Mouse (Mus musculus) liver, postnatal 0 days (tissue): Measurements from ENCODE around the gene Serf2. TPM values are rescaled to one million over a fixed set of nuclear protein-coding genes. Genes with fewer than 3 reads are reported as not detected.
A peak's percentile ranks its signal among the peaks of the same experiment; 100 is the strongest.
"Not testable (repeated sequence)": the region's sequence is repeated elsewhere in the genome, so short reads cannot be mapped to it uniquely, and the experiment has no call there.

ENCODE experiments used
- ATAC-seq: fragments of 200-750 bp; cut with Nextera tagmentation; 2 replicates; pipeline ENCODE4 v1.8.0; 2017; ENCODE audit warnings: mild to moderate bottlenecking, moderate library complexity
- DNase-seq: peaks from one replicate; pipeline ENCODE4 v3.0.0-alpha.2; 2016
- H3K27ac ChIP-seq: fragments of 300-500 bp; sonication (generic); 2 replicates; pipeline ENCODE4 v1.5.1; 2014; ENCODE audit warnings: antibody characterized with exemption, moderate library complexity, mild to moderate bottlenecking, low read depth
- H3K27me3 ChIP-seq: fragments of 300-500 bp; sonication (generic); 2 replicates; pipeline ENCODE4 v1.6.1; 2014; ENCODE audit warnings: low read length, control low read depth, mixed read lengths; ENCODE audit not compliant: insufficient read depth
- H3K36me3 ChIP-seq: fragments of 300-500 bp; sonication (generic); replicated peaks from 2 replicates; pipeline ENCODE4 v1.6.1; 2014; ENCODE audit warnings: mild to moderate bottlenecking, control low read depth, low read length, moderate library complexity, mixed read lengths; ENCODE audit not compliant: insufficient read depth
- H3K4me1 ChIP-seq: fragments of 300-500 bp; sonication (generic); 2 replicates; pipeline ENCODE4 v1.6.1; 2014; ENCODE audit warnings: antibody characterized with exemption, mild to moderate bottlenecking, control low read depth; ENCODE audit not compliant: insufficient read depth
- H3K4me2 ChIP-seq: fragments of 300-500 bp; sonication (generic); 2 replicates; pipeline ENCODE4 v1.6.1; 2014; ENCODE audit warnings: low read depth, mild to moderate bottlenecking, low read length, moderate library complexity, mixed read lengths
- H3K4me3 ChIP-seq: fragments of 300-500 bp; sonication (generic); 2 replicates; pipeline ENCODE4 v1.5.1; 2014; ENCODE audit warnings: low read depth, low read length
- H3K9ac ChIP-seq: fragments of 300-500 bp; sonication (generic); replicated peaks from 2 replicates; pipeline ENCODE4 v1.6.1; 2014; ENCODE audit warnings: mild to moderate bottlenecking, moderate library complexity
- H3K9me3 ChIP-seq: fragments of 300-500 bp; sonication (generic); 2 replicates; pipeline ENCODE4 v1.6.1; 2016; ENCODE audit warnings: mild to moderate bottlenecking, control low read depth, low read length, mixed read lengths
- CTCF ChIP-seq: sonication (generic); IDR thresholded peaks from 2 replicates; pipeline ENCODE4 v1.5.1; 2016; ENCODE audit warnings: antibody characterized with exemption, low read depth
- EP300 ChIP-seq: IDR thresholded peaks from 2 replicates; pipeline ENCODE4 v1.6.1; 2016; ENCODE audit warnings: antibody characterized with exemption, low read depth, mild to moderate bottlenecking
- WGBS: fragments of 180-500 bp; shearing (Covaris S2); extraction: QIAGEN DNeasy Blood & Tissue Kit; methylation state at CpG from one replicate; pipeline ENCODE4 v1.1.7; 2014; ENCODE audit not compliant: insufficient replicate concordance; 5-methylcytosine and 5-hydroxymethylcytosine counted together
- microRNA-seq: library from miRNA; unstranded; fragments of <30 nt; microRNA quantifications from one replicate; pipeline ENCODE4, GENCODE M21; 2016
- polyA plus RNA-seq: library from polyadenylated mRNA; unstranded; fragments of >200 nt; fragmentation: Nextera tagmentation; extraction: Ambion mirVana; gene quantifications from 2 replicates; pipeline ENCODE4 v1.2.1, GENCODE M21; 2015

Gene Serf2
- polyA plus RNA-seq, 1 experiment from 2014 or later: 266 TPM

DNA sequence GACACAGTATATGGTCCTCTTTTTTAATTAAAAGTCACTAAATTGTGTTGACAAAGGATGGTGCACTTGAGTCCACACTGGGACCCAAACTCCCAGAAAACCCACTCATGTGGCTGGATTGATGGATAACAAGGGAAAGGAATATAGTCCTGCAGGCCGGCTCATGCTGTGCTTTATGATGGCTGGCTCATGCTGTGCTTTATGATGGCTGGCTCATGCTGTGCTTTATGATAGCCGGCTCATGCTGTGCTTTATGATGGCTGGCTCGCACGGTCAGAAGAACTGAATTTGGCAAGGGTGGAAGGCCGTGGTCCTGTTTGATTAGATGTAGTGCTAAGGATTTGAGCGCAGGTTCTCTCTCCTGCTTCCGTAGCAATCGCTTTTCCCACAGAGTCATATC lies 34.6 kb downstream of the Serf2 start:
- TF ChIP-seq CTCF (no peak), EP300 (no peak)

DNA sequence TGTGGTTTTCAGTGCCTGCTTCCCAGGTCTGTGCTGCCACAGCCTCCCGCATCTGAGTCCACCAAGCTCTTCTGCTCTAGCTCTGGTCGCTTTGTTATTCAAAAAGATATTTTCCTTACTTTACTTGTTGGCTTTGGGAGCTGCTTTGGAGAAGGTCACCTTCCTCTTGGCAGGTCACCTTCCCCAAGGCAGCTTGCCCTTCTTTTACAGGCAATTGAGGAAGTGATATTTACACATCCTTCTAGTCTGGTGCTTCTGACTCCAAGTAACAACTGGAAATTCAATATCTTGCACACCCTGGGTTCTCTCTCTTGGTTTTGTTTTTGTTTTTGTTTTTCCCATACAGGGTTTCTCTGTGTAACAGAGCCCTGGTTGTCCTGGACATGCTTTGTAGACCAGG lies 35.4 kb downstream of the Serf2 start:
- H3K36me3 ChIP-seq, H3K4me2 ChIP-seq, H3K27ac ChIP-seq, H3K9me3 ChIP-seq, H3K9ac ChIP-seq, ATAC-seq, H3K27me3 ChIP-seq, DNase-seq, H3K4me3 ChIP-seq, H3K4me1 ChIP-seq: not testable (repeated sequence)
- 82% methylated on average over 1 of the region's 2 CpGs for WGBS

More for the DNA sequence above, 34.6 kb downstream of the Serf2 start:
- H3K4me2 ChIP-seq: no peak overlapping the region
- no peaks in the 10 kb centered on the region for H3K36me3 ChIP-seq
- DNase-seq (no peak), ATAC-seq (no peak)
- no peak overlapping the region for H3K4me3 ChIP-seq
- H3K27ac ChIP-seq: no peak overlapping the region
- WGBS: 76% methylated on average over 8 of the region's 8 CpGs
- no peak overlapping the region for H3K9ac ChIP-seq
- H3K4me1 ChIP-seq: no peaks in the 10 kb centered on the region
- no peaks in the 10 kb centered on the region for H3K27me3 ChIP-seq
- no peaks in the 10 kb centered on the region for H3K9me3 ChIP-seq

DNA sequence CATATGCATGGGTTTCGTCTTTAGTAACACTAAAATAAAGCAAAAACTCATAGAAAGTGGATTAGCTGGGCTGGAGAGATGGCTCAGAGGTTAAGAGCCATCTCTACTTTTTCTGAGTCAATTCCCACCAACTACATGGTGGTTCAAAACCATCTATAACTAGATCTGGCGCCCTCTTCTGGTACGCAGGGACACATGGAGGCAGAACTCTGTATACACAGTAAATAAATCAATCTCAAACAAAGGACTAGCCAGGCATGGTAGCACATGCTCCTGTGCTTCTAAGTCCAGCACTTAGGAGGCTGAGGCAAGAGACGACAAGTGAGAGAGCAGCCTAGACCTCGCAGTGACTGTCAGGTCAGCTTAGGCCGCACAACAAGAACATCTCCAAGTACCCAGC lies 52.6 kb downstream of the Serf2 start:
- not testable (repeated sequence) for H3K4me1 ChIP-seq, H3K4me3 ChIP-seq, H3K27me3 ChIP-seq, H3K36me3 ChIP-seq, H3K4me2 ChIP-seq, DNase-seq, H3K9ac ChIP-seq, ATAC-seq, H3K27ac ChIP-seq, H3K9me3 ChIP-seq
- WGBS: 50% methylated on average over 1 of the region's 6 CpGs

GRCm38 (mm10) chr2:121505942-121506882 lies 57.2 kb downstream of the Serf2 start, which contains the start of the genes Mfap1a and Wdr76:
Mfap1a (minus strand) TSS chr2:121506665.
Wdr76 (plus strand) TSS chr2:121506723.
- not testable (repeated sequence) for H3K9me3 ChIP-seq, H3K36me3 ChIP-seq, H3K4me1 ChIP-seq, H3K27me3 ChIP-seq
- ATAC-seq (peak; percentile 96), DNase-seq (peak; percentile 88)
- peak within 1 kb of the TSS; percentile 78 for H3K9ac ChIP-seq
- peak within 1 kb of the TSS; percentile 93 for H3K27ac ChIP-seq
- peak within 1 kb of the TSS; percentile 61 for H3K4me3 ChIP-seq
- H3K4me2 ChIP-seq: peak within 1 kb of the TSS; percentile 68
- peak; percentile 58; the same call in 1 of the 2 replicates for TF ChIP-seq EP300
- WGBS: 3% methylated on average over 37 of the region's 42 CpGs

DNA sequence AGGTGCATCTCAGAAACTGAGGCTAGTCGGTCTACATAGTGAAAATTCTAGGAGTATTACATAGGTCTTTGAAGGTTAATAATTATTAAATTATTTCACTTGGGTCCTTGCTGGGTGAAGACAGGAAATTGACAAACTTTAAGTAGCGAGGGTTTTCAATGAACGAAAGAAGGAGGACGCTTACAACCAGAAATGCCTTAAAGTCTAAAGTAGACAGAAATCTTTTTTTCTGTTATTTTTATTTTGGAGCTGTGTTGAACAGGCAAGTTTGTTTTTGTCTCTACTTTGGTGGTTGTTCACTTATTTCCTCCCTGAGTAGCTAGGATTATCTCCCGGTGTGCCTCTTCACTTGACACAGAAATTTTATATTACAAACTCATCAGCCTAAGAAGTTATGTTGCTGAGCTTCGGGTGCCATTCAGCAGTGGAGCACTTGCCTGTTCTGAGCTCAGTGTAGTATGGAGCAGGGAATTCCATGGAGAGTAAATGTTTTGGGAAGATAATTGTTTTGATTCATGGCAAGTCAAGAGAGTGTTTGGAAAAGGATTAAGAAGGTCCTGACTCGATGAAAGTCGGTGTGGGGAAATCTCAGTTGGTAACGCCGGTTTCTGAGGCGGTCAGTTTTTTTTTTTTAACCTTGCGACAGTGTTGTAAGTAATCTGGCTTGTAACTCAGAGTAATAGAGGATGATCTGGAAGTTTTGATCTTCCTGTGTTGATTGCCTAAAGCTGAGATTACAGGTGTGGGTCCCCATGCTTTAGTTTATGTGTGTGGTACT lies 58.4 kb downstream of the Serf2 start:
- no peak for DNase-seq
- Histone ChIP-seq H3K9me3 (no peaks in the 10 kb centered on the region), H3K27ac (peak overlapping the region; percentile 93; the same call in 1 of the 2 replicates), H3K27me3 (no peaks in the 10 kb centered on the region), H3K4me1 (peaks cover 8% of the 10 kb centered on the region), H3K36me3 (peaks cover 13% of the 10 kb centered on the region), H3K4me3 (peak overlapping the region; percentile 61), H3K9ac (peak overlapping the region; percentile 53), H3K4me2 (peak overlapping the region; percentile 68)
- ATAC-seq: no peak
- WGBS: 6% methylated on average over 12 of the region's 12 CpGs
- TF ChIP-seq EP300 (no peak), CTCF (no peak)

Small RNAs within 50 kb of the gene (microRNA-seq; reads per million reads assigned to microRNA genes)
- not detected for gene Gm22953

Other genes with a start within 250 kb of the Serf2 start
- gene Trp53bp1, start 177.8 kb upstream of the Serf2 start, polyA plus RNA-seq: 4.8 and 5.7 TPM in 2 replicates
- gene Map1a, start 159.6 kb upstream of the Serf2 start, polyA plus RNA-seq: 0.02 and 0.04 TPM in 2 replicates
- gene Ppip5k1, start 93.8 kb upstream of the Serf2 start, polyA plus RNA-seq: 2.3 and 3.5 TPM in 2 replicates
- gene Ckmt1, start 91.5 kb upstream of the Serf2 start, polyA plus RNA-seq: 0.54 and 0.68 TPM in 2 replicates
- gene Strc, start 62.0 kb upstream of the Serf2 start, polyA plus RNA-seq: not detected in 2 replicates
- gene Pdia3, start 35.4 kb upstream of the Serf2 start, polyA plus RNA-seq: 231 and 233 TPM in 2 replicates
- 1.5 TPM in 2 replicates for gene Catsper2, start 35.4 kb upstream of the Serf2 start, polyA plus RNA-seq
- gene Ell3, start 4.9 kb upstream of the Serf2 start, polyA plus RNA-seq: 1.9 and 2.1 TPM in 2 replicates
- 54.3 and 56.0 TPM in 2 replicates for gene Hypk, start 4.1 kb downstream of the Serf2 start, polyA plus RNA-seq
- not detected in 2 replicates for gene Serinc4, start 7.6 kb downstream of the Serf2 start, polyA plus RNA-seq
- gene Mfap1b, start 24.9 kb downstream of the Serf2 start, polyA plus RNA-seq: 13.2 and 13.9 TPM in 2 replicates
- 7.8 and 8.2 TPM in 2 replicates for gene Mfap1a, start 57.5 kb downstream of the Serf2 start, polyA plus RNA-seq
- 4.2 and 5.0 TPM in 2 replicates for gene Wdr76, start 57.5 kb downstream of the Serf2 start, polyA plus RNA-seq